Mouse (Mus musculus) bone marrow macrophage, adult 2 months (primary cell): ENCODE results near the gene Pard6a.

ENCODE experiments used
- CTCF ChIP-seq: IDR thresholded peaks from 2 replicates; pipeline ENCODE4 v1.5.1; 2012; ENCODE audit warnings: low read depth, mild to moderate bottlenecking, low read length, moderate library complexity
- POLR2A ChIP-seq: IDR thresholded peaks from 2 replicates; pipeline ENCODE4 v1.6.1; 2012; ENCODE audit warnings: mild to moderate bottlenecking, low read depth, low read length, borderline replicate concordance

- TF ChIP-seq CTCF (no peak), POLR2A (no peak)
Observed at GRCm38 (mm10) chr8:105661167-105661566, 39.8 kb upstream of the Pard6a start.
